Mouse (Mus musculus): ENCODE measurements at regions not wholly inside any gene's neighbourhood (a gene's known extent, or its start where the extent isn't known, plus 50 kb on each side); places are given as distances from the start of the nearest gene placed in this dataset.

GRCm38 (mm10) chr5:74879098-74880047 is 165.2 kb downstream of the Chic2 start:
- WGBS: 72% methylated on average over 13 of the region's 13 CpGs
- Histone ChIP-seq H3K36me3 (ENCODE audit: control insufficient read depth, insufficient read depth, low read length) (no peaks in the 10 kb centered on the region), H3K27ac (ENCODE audit: low read depth, low read length) (no peak overlapping the region), H3K9ac (ENCODE audit: low read length) (no peak overlapping the region), H3K4me2 (ENCODE audit: low read length) (no peak overlapping the region), H3K27me3 (replicated peaks; ENCODE audit: control insufficient read depth, insufficient read depth, low read length) (no peaks in the 10 kb centered on the region), H3K4me3 (ENCODE audit: low read depth, low read length) (no peak overlapping the region), H3K4me1 (ENCODE audit: control insufficient read depth, insufficient read depth, low read length) (no peaks in the 10 kb centered on the region), H3K9me3 (replicated peaks; ENCODE audit: control insufficient read depth, low read length) (no peaks in the 10 kb centered on the region)
- DNase-seq (ENCODE audit: low spot score) (no peak), ATAC-seq (no peak)

GRCm38 (mm10) chr5:74877595-74877994 is 167.0 kb downstream of the Chic2 start:
- H3K36me3 ChIP-seq (ENCODE audit: control insufficient read depth, insufficient read depth, low read length): no peaks in the 10 kb centered on the region
- 42% methylated on average over 5 of the region's 5 CpGs for WGBS
- H3K27ac ChIP-seq (ENCODE audit: low read depth, low read length): no peak overlapping the region
- H3K9me3 ChIP-seq (replicated peaks; ENCODE audit: control insufficient read depth, low read length): no peaks in the 10 kb centered on the region
- H3K4me1 ChIP-seq (ENCODE audit: control insufficient read depth, insufficient read depth, low read length): no peaks in the 10 kb centered on the region
- ATAC-seq (no peak), DNase-seq (ENCODE audit: low spot score) (no peak)
- no peak overlapping the region for H3K9ac ChIP-seq (ENCODE audit: low read length)
- H3K4me3 ChIP-seq (ENCODE audit: low read depth, low read length): no peak overlapping the region
- no peaks in the 10 kb centered on the region for H3K27me3 ChIP-seq (replicated peaks; ENCODE audit: control insufficient read depth, insufficient read depth, low read length)
- no peak overlapping the region for H3K4me2 ChIP-seq (ENCODE audit: low read length)

- no peak overlapping the region for H3K4me2 ChIP-seq (ENCODE audit: low read length)
- H3K9me3 ChIP-seq (replicated peaks; ENCODE audit: control insufficient read depth, low read length): no peaks in the 10 kb centered on the region
- no peaks in the 10 kb centered on the region for H3K4me1 ChIP-seq (ENCODE audit: control insufficient read depth, insufficient read depth, low read length)
- 71% methylated on average over 6 of the region's 6 CpGs for WGBS
- ATAC-seq (no peak), DNase-seq (ENCODE audit: low spot score) (no peak)
- H3K27ac ChIP-seq (ENCODE audit: low read depth, low read length): no peak overlapping the region
- H3K4me3 ChIP-seq (ENCODE audit: low read depth, low read length): no peak overlapping the region
- H3K36me3 ChIP-seq (ENCODE audit: control insufficient read depth, insufficient read depth, low read length): no peaks in the 10 kb centered on the region
- no peak overlapping the region for H3K9ac ChIP-seq (ENCODE audit: low read length)
- no peaks in the 10 kb centered on the region for H3K27me3 ChIP-seq (replicated peaks; ENCODE audit: control insufficient read depth, insufficient read depth, low read length)
These were observed 167.4 kb downstream of the Chic2 start for GRCm38 (mm10) chr5:74877185-74877584.

- Histone ChIP-seq H3K9ac (ENCODE audit: low read length) (no peak overlapping the region), H3K36me3 (ENCODE audit: control insufficient read depth, insufficient read depth, low read length) (no peaks in the 10 kb centered on the region), H3K27me3 (replicated peaks; ENCODE audit: control insufficient read depth, insufficient read depth, low read length) (no peaks in the 10 kb centered on the region), H3K4me3 (ENCODE audit: low read depth, low read length) (no peak overlapping the region), H3K9me3 (replicated peaks; ENCODE audit: control insufficient read depth, low read length) (no peaks in the 10 kb centered on the region), H3K27ac (ENCODE audit: low read depth, low read length) (no peak overlapping the region), H3K4me1 (ENCODE audit: control insufficient read depth, insufficient read depth, low read length) (no peaks in the 10 kb centered on the region), H3K4me2 (ENCODE audit: low read length) (no peak overlapping the region)
- no peak for DNase-seq (ENCODE audit: low spot score)
- no peak for ATAC-seq
- 72% methylated on average over 6 of the region's 6 CpGs for WGBS
These were observed 169.9 kb downstream of the Chic2 start for GRCm38 (mm10) chr5:74874691-74875090.

- no peaks in the 10 kb centered on the region for H3K36me3 ChIP-seq (ENCODE audit: control insufficient read depth, insufficient read depth, low read length)
- no peak overlapping the region for H3K27ac ChIP-seq (ENCODE audit: low read depth, low read length)
- no peaks in the 10 kb centered on the region for H3K9me3 ChIP-seq (replicated peaks; ENCODE audit: control insufficient read depth, low read length)
- H3K4me3 ChIP-seq (ENCODE audit: low read depth, low read length): no peak overlapping the region
- H3K9ac ChIP-seq (ENCODE audit: low read length): no peak overlapping the region
- no peak for DNase-seq (ENCODE audit: low spot score)
- WGBS: 83% methylated on average over 12 of the region's 12 CpGs
- H3K27me3 ChIP-seq (replicated peaks; ENCODE audit: control insufficient read depth, insufficient read depth, low read length): no peaks in the 10 kb centered on the region
- ATAC-seq: no peak
- H3K4me1 ChIP-seq (ENCODE audit: control insufficient read depth, insufficient read depth, low read length): no peaks in the 10 kb centered on the region
- no peak overlapping the region for H3K4me2 ChIP-seq (ENCODE audit: low read length)
These were observed 167.9 kb upstream of the Lnx1 start for GRCm38 (mm10) chr5:74870615-74871014.

- no peak overlapping the region for H3K27ac ChIP-seq (ENCODE audit: low read depth, low read length)
- DNase-seq (ENCODE audit: low spot score): no peak
These were observed 164.5 kb upstream of the Lnx1 start for GRCm38 (mm10) chr5:74867113-74867785.

GRCm38 (mm10) chr5:74866697-74867096 is 164.0 kb upstream of the Lnx1 start:
- ATAC-seq (no peak), DNase-seq (ENCODE audit: low spot score) (no peak)
- no peaks in the 10 kb centered on the region for H3K36me3 ChIP-seq (ENCODE audit: control insufficient read depth, insufficient read depth, low read length)
- H3K9me3 ChIP-seq (replicated peaks; ENCODE audit: control insufficient read depth, low read length): no peaks in the 10 kb centered on the region
- H3K9ac ChIP-seq (ENCODE audit: low read length): no peak overlapping the region
- H3K27me3 ChIP-seq (replicated peaks; ENCODE audit: control insufficient read depth, insufficient read depth, low read length): no peaks in the 10 kb centered on the region
- H3K27ac ChIP-seq (ENCODE audit: low read depth, low read length): no peak overlapping the region
- no peak overlapping the region for H3K4me3 ChIP-seq (ENCODE audit: low read depth, low read length)
- WGBS: 89% methylated on average over 7 of the region's 7 CpGs
- no peak overlapping the region for H3K4me2 ChIP-seq (ENCODE audit: low read length)
- H3K4me1 ChIP-seq (ENCODE audit: control insufficient read depth, insufficient read depth, low read length): no peaks in the 10 kb centered on the region

More at GRCm38 (mm10) chr5:74867113-74867785, 164.5 kb upstream of the Lnx1 start:
- Histone ChIP-seq H3K4me3 (ENCODE audit: low read depth, low read length) (no peak overlapping the region), H3K9me3 (replicated peaks; ENCODE audit: control insufficient read depth, low read length) (no peaks in the 10 kb centered on the region), H3K36me3 (ENCODE audit: control insufficient read depth, insufficient read depth, low read length) (no peaks in the 10 kb centered on the region), H3K4me1 (ENCODE audit: control insufficient read depth, insufficient read depth, low read length) (no peaks in the 10 kb centered on the region), H3K4me2 (ENCODE audit: low read length) (no peak overlapping the region), H3K27me3 (replicated peaks; ENCODE audit: control insufficient read depth, insufficient read depth, low read length) (no peaks in the 10 kb centered on the region), H3K9ac (ENCODE audit: low read length) (no peak overlapping the region)
- ATAC-seq: no peak
- WGBS: 87% methylated on average over 11 of the region's 11 CpGs

- H3K4me1 ChIP-seq (ENCODE audit: control insufficient read depth, insufficient read depth, low read length): no peaks in the 10 kb centered on the region
- H3K9ac ChIP-seq (ENCODE audit: low read length): no peak overlapping the region
- H3K4me3 ChIP-seq (ENCODE audit: low read depth, low read length): no peak overlapping the region
- H3K36me3 ChIP-seq (ENCODE audit: control insufficient read depth, insufficient read depth, low read length): no peaks in the 10 kb centered on the region
- H3K4me2 ChIP-seq (ENCODE audit: low read length): no peak overlapping the region
- ATAC-seq (no peak), DNase-seq (ENCODE audit: low spot score) (no peak)
- no peak overlapping the region for H3K27ac ChIP-seq (ENCODE audit: low read depth, low read length)
- no peaks in the 10 kb centered on the region for H3K27me3 ChIP-seq (replicated peaks; ENCODE audit: control insufficient read depth, insufficient read depth, low read length)
- 91% methylated on average over 9 of the region's 9 CpGs for WGBS
- no peaks in the 10 kb centered on the region for H3K9me3 ChIP-seq (replicated peaks; ENCODE audit: control insufficient read depth, low read length)
These were observed 162.7 kb upstream of the Lnx1 start for GRCm38 (mm10) chr5:74865446-74865845.

All from forebrain, embryonic 14.5 days (tissue).